ENCODE assay signal across 28 mouse cellular contexts in genomic region chr15:79056601-79057000, GRCm38 (mm10). TPM values are rescaled to one million over a fixed set of nuclear protein-coding genes. Genes with fewer than 3 reads are reported as not detected.
"Had no signal": no experiment of that assay in that cellular context is flagged by ENCODE, and none has a peak within 500 bp of the region (broad histone marks: within the 10 kb centered on the region; RNA-seq: fewer than 3 reads in every experiment).

No protein-coding gene starts in this region.

- H3K9me3 ChIP-seq: heart, embryonic 13.5 days; heart, embryonic 15.5 days; hindbrain, embryonic 12.5 days; hindbrain, embryonic 15.5 days; limb, embryonic 13.5 days; limb, embryonic 15.5 days; liver, embryonic 15.5 days had no signal

- H3K9ac ChIP-seq: forebrain, postnatal 0 days; heart, embryonic 13.5 days; heart, embryonic 15.5 days; hindbrain, embryonic 12.5 days; hindbrain, embryonic 15.5 days; limb, embryonic 13.5 days; limb, embryonic 15.5 days; liver, embryonic 15.5 days had no signal

- H3K4me3 ChIP-seq: heart, adult 2 months; heart, embryonic 13.5 days; heart, embryonic 15.5 days; hindbrain, embryonic 12.5 days; hindbrain, embryonic 15.5 days; limb, embryonic 13.5 days; limb, embryonic 15.5 days; liver, embryonic 15.5 days had no signal

- H3K27me3 ChIP-seq: heart, embryonic 13.5 days; heart, embryonic 15.5 days; hindbrain, embryonic 12.5 days; hindbrain, embryonic 15.5 days; limb, embryonic 13.5 days; limb, embryonic 15.5 days; liver, embryonic 15.5 days had no signal

- H3K4me2 ChIP-seq: heart, embryonic 11.5 days; heart, embryonic 13.5 days; heart, embryonic 15.5 days; hindbrain, embryonic 12.5 days; hindbrain, embryonic 15.5 days; limb, embryonic 13.5 days; limb, embryonic 15.5 days had no signal

- DNase-seq: forebrain, postnatal 0 days; gastrocnemius, postnatal 14 days; gastrocnemius, postnatal 36 days; heart, adult 11 months; heart, adult 2 months; heart, postnatal 14 days; heart, postnatal 36 days; kidney, adult 11 months; kidney, adult 8-10 months; kidney, postnatal 10 days; layer of hippocampus, adult 9-11 months; layer of hippocampus, postnatal 36 days; left cerebral cortex, postnatal 4 days; lung, adult 18-20 months had no signal

- H3K27ac ChIP-seq: heart, adult 2 months; heart, embryonic 13.5 days; heart, embryonic 15.5 days; hindbrain, embryonic 12.5 days; hindbrain, embryonic 15.5 days; hindbrain, postnatal 0 days; limb, embryonic 13.5 days; limb, embryonic 15.5 days had no signal

- ATAC-seq: forebrain, postnatal 0 days; hindbrain, postnatal 0 days; intestine, embryonic 16.5 days had no signal

RNA-seq across cellular contexts. Expression of gene Galr3, which starts 14.9 kb away (rescaled TPM):
- polyA plus RNA-seq: heart, adult 2 months; heart, embryonic 11.5 days; heart, embryonic 13.5 days; heart, embryonic 15.5 days; heart, postnatal 0 days; hindbrain, embryonic 12.5 days; kidney, embryonic 16.5 days; limb, embryonic 11.5 days; limb, embryonic 13.5 days; liver, adult 2 months had no signal
